Mouse (Mus musculus) adrenal gland, postnatal 36 days (tissue): ENCODE data around the gene Cacng5. TPM values are rescaled to one million over a fixed set of nuclear protein-coding genes. Genes with fewer than 3 reads are reported as not detected.

Experiments
- DNase-seq, 2 experiments: peaks; one replicate each; pipeline ENCODE4 v3.0.0; 2021; ENCODE audit warnings: mixed read lengths in 1 of 2
- total RNA-seq, 2 experiments: library from RNA; stranded (reverse); gene quantifications; 2 replicates each; pipeline ENCODE4 v1.2.3; 2021

Cacng5 gene
- total RNA-seq, 2 experiments from 2014 or later = 0.07 to 0.13 TPM

DNA sequence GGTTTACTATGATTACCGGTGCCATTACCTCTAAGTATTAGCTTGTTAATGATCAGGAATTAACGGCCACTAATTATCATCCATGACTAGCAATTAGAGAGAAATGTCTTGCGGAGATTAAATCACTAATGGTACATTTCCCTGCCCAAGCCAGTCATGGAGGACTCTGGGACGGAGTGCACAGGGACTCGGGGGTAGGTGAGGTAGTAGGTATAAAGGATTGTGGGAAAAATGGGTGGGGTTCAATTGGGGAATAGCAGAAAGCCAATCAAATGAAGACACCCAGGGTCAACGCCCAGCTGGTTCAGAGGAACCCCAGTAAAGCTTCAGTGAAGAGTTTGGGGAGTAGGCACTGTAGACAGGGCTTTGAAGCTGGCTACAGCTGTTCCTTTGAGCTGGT, 27.5 kb downstream of the Cacng5 start:
- DNase-seq = no peak

DNA sequence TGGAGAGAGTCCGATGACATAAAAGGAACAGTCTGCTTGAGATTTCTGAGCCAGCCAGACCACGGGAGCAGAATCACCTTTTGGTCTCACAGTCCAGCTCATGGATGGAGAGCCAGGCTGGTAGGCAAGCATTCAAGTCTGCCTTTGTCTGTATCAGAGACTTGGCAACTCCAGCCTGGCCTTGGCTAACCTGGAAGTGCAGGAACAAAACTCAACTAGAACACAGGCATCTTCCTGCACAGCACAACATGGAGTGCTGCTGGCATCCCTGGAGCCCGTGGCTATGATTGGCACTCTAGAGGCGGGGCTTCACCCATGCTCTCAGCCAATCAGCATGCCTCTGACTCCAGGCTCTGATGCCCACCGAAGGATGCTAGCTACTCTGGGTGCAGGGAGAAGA, 38.0 kb downstream of the Cacng5 start:
- DNase-seq = no peak

DNA sequence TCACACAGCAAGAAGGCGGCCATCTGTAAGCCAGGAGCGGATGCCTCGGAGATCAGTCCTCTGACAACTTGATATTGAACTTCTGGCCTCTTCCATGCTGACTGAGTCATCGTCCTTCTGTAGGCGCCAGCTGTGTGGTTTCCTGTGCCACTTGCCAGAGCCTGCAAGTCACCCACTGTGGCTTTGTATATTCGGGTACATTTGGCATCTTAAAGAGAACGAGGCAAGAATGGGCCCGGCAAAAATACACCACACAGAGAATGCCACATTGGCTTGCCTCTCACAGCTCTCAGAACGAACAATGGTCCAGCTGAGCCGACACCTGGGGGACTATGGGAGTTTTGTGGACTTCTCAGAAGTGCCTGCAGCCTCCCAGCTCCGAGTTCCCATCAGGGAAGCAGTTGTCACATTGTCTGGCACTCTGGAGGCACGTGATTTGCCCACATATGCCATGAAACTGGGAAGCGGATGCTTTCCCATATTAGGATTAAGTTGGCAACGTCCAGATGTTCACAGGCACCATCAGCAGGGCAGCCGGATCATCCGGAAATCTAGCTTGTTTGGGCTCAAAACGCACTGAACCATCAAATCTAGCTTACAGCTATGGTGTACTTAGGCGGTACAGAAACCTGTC, 38.9 kb downstream of the Cacng5 start:
- peak in 1 of 2 experiments; percentile 28 for DNase-seq

DNA sequence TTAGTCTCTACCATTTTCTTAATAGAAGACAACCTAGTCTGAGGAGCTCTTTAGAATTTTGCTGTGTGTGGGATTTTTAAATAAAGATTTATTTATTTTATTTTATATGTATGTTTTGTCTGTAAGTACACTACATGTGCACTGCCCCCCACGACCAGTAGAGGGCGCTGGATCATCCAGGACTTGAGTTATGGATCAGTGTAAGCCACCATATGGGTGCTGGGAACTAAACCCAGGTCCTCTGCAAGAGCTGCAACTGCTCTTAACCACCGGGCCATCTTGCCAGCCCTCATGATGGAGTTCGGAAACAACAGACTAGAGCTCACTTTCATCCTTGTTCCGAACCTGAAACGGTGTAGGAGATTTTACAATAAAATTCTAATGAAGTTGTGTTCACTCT, 42.1 kb downstream of the Cacng5 start:
- no peak for DNase-seq

DNA sequence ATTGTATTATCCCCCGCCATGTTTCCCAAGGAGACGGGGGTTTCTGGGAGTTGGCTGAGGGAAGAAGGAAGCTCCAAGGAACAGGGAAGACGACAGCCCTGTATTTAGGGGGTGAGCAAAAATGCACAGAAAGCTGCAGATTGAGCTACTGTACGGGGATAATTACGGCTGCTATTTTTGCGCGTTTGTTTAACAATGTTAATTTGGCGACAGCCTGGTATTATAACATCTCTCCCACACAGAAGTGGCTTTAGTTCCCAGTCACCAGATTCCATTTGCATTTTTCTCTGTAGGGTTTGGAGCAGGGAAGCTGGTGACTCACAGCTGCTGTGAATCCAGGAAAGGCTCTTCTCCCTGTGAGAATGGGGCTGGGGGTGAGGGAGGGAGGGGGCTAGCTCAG, 47.3 kb downstream of the Cacng5 start:
- no peak for DNase-seq

- peak; percentile 72 to 85 for DNase-seq
Measured at GRCm38 (mm10) chr11:107865128-107865527, 49.7 kb downstream of the Cacng5 start.

GRCm38 (mm10) chr11:107864024-107864423, 50.8 kb downstream of the Cacng5 start:
- DNase-seq = peak; percentile 62 to 74

- DNase-seq = no peak
Measured at GRCm38 (mm10) chr11:107861738-107862137, 53.1 kb downstream of the Cacng5 start.

DNA sequence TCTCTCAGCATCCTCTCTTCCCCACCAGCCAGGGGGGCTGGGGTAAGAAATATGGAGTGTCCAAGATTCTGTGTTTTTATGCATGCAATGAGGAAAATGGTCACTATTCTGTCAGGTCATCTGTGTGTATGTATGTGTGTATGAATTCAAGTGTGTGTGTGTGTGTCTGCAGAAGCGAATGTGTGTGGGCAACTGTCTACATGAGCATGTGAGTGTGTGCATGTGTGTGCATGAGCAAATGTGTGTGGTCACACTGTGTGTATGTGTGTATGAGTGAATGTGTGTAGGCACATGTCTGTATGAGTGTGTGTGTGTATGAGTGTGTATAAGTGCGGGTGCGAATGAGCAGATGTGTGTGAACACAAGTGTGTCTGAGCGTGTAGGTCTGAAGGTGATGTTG, 55.0 kb downstream of the Cacng5 start:
- no peak for DNase-seq

DNA sequence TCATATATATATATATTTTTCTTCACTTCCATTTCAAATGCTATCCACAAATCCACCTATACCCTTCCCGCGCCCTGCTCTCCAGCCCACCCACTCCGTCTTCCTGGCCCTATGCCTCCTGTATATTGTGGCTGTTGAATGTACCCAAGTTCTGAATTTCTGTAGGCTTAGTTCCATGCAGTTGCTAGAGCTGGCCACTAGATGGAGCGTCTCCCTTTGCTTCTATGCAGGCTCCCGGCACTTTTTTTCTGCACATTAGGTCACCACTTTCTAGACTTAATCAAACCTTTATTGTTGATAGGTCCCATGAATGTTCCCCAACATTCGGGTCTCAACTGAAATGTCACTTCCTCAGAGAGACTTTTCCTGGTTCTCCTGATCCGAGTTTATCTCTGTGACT, 55.6 kb downstream of the Cacng5 start:
- DNase-seq = peak; percentile 37 to 51

DNA sequence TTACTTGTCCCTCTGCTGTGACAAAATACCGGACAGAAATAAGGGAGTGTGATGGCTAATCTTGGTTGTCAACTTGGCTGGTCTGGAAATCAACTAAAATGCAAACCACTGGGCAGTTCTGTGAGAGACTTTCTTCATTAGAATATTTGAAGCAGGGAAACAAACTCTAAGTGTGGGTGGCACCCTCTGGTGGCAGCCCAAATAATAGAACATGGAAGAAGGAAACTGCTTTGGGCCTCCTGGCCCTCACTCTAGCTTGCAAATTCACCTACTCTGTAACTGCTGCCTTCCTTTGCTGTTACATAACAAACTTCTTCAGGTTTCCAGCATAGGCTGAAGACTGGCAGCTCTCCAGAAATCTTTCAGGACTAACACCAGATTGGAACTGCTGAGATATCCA, 61.8 kb downstream of the Cacng5 start:
- peak; percentile 60 to 80 for DNase-seq

GRCm38 (mm10) chr11:107849621-107850020, 65.2 kb downstream of the Cacng5 start:
- peak; percentile 16 to 47 for DNase-seq

DNA sequence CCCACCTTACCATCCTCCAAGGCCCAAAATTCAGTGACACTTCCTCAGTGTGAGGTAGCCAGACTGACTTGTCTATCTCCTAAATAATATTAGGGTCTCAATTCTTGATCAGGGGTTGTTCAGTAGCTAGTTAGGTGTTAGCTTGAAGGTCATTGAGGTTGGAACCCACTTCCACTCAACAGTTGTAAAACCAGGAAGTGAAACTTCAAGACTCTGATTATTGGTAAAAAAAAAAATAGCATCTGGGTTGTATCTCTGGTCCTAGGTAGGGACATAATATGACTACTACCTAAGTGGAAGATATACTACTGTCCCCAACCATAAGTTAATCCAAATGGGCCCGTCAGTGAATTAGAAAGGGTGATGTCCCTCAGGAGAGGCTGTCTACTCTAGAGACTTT, 70.7 kb downstream of the Cacng5 start:
- no peak for DNase-seq

DNA sequence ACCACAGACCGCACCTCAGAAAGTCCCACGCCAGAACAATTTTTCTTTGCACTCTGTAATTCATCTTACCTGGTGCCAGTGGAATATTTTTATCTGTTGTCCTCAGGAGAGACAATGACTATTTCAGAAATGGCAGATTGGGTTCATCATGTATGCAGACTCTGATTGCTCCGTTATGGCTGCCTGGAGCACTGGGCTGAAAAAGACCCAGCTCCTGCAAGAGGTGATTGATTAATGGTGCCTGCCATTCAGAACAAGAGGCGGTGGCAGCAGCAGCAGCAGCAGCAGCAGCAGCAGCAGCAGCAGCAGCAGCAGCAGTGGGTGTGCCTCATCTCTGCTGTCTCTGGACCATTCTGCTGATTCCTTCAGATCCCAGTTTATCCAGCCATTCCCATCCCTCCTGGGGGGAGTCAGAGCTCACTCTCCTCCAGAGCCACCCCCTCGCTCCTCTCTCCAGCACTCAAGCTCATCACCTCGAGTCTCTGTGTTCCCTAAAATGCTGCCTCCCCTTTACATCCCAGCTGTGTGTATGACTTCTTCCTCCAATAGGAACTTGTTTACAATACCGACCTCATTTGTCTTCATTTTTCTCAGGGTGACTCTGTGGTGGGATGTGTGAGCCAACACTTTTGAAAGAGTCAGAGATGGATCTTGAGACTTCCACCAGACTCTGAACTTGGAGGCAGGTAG, 81.4 kb downstream of the Cacng5 start:
- DNase-seq = no peak

Other genes with a start within 250 kb of the Cacng5 start
- gene Cacng1, start 198.5 kb downstream of the Cacng5 start, total RNA-seq = under 1 TPM; 0.23 to 0.50 TPM
- 1 to 10 TPM; 1.9 to 2.0 TPM for gene Cacng4, start 120.5 kb downstream of the Cacng5 start, total RNA-seq